Mouse (Mus musculus) testis, adult 2 months (tissue): ENCODE data around the gene Rictor.

ENCODE experiments used
- CTCF ChIP-seq: fragments of 200-500 bp; IDR thresholded peaks from 2 replicates; pipeline ENCODE4 v1.5.1; 2012; ENCODE audit warnings: low read depth, mild to moderate bottlenecking, inconsistent platforms, low read length, moderate library complexity; ENCODE audit not compliant: control insufficient read depth, insufficient read depth, insufficient replicate concordance
- POLR2A ChIP-seq: fragments of 200-500 bp; IDR thresholded peaks from 2 replicates; pipeline ENCODE4 v1.6.1; 2012; ENCODE audit warnings: low read depth, mild to moderate bottlenecking, inconsistent platforms, low read length, moderate library complexity; ENCODE audit not compliant: control insufficient read depth

DNA sequence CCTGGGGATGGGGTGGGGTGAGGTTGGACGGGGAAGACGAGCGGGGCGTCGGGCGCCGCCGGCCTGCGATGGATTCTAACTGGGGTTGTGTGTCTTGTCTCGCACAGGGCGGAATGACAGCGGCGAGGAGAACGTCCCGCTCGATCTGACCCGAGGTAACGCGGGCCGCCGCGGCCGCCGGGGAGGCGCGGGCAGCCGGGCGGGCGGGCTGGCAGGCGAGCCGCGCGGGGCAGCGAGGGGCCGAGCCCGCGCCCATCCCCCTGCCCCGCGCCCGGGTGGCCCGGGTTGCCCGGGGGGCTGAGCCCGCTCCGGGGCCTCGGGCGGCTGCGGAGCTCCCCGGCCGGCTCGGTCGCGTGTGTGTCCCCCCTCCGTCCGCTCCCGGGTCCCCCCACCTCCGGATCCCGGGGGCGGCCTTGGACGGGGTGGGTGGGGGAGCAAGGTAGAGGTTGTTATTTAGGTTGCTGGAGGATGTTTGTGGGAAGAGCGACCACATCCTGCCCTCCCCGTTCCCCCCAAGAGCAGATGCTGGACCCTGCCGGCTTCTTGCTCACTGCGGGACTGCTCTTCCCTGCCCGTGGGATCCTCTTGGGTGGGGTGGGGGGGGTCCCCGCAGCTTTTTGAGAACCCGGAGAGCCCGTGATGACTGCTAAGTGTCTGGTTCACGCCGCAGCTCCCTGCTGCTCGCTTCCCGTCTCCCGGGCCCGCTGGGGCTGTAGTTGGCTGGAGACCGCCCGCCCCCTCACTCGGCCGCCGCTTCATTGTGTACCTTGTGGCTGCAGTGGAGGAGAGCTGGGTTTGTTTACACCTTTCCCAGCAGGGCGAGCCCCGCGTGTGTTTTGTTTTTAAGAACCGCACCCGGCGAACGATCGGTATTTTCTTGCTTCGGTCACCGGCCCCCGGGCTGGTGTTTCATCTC, 605 bp downstream of the Rictor start:
- no peak for TF ChIP-seq CTCF
- TF ChIP-seq POLR2A, result peak; percentile 23; the same call in 1 of the 2 replicates
